Mouse (Mus musculus): ENCODE results near the gene Mcoln1. TPM values are rescaled to one million over a fixed set of nuclear protein-coding genes. Genes with fewer than 3 reads are reported as not detected.

Gene Mcoln1
- polyA plus RNA-seq, 1 experiment from 2014 or later = 39.9 TPM

DNA sequence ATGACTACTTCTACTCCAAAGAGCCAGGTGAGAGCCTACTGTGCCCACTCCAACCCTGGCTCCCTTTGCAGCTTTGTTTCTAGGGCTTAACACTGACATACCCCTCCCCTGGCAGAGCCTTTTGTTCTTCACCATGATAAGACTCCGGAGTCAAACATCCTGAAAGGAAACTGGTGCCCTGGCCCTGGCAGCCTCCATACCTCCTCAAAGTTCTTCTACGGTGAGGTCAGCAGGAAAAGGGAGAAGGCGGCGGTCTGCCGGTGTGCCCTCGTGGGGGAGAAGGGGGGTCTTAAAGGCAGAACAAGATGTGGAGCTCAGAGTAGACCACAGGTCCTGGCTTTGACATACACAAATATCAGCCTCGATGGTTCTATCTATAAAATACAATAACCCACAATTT is 16.7 kb upstream of the Mcoln1 start:
- ATAC-seq (ENCODE audit: insufficient read depth) = no peak
- Histone ChIP-seq H3K4me3 (ENCODE audit: low read depth, low read length) (no peak overlapping the region), H3K4me1 (ENCODE audit: insufficient read depth) (no peaks in the 10 kb centered on the region), H3K27me3 (ENCODE audit: insufficient read depth, low read length) (no peaks in the 10 kb centered on the region), H3K27ac (ENCODE audit: low read depth) (no peak overlapping the region), H3K9ac (no peak overlapping the region), H3K4me2 (no peak overlapping the region), H3K9me3 (ENCODE audit: low read depth, low read length) (no peaks in the 10 kb centered on the region), H3K36me3 (ENCODE audit: insufficient read depth) (no peaks in the 10 kb centered on the region)
- TF ChIP-seq CTCF (IDR thresholded peaks at IDR 0.05; ENCODE audit: low read depth) = no peak
- WGBS = 75% methylated on average over 7 of the region's 7 CpGs
- DNase-seq = peak; percentile 12

- Histone ChIP-seq H3K4me1 (ENCODE audit: insufficient read depth) (no peaks in the 10 kb centered on the region), H3K4me2 (no peak overlapping the region), H3K27me3 (ENCODE audit: insufficient read depth, low read length) (no peaks in the 10 kb centered on the region), H3K4me3 (ENCODE audit: low read depth, low read length) (no peak overlapping the region), H3K9me3 (ENCODE audit: low read depth, low read length) (no peaks in the 10 kb centered on the region), H3K36me3 (ENCODE audit: insufficient read depth) (no peaks in the 10 kb centered on the region), H3K27ac (ENCODE audit: low read depth) (no peak overlapping the region), H3K9ac (no peak overlapping the region)
- WGBS = 29% methylated on average over 5 of the region's 5 CpGs
- DNase-seq = no peak
- TF ChIP-seq CTCF (IDR thresholded peaks at IDR 0.05; ENCODE audit: low read depth) = no peak
- ATAC-seq (ENCODE audit: insufficient read depth) = no peak
Observed at GRCm38 (mm10) chr8:3485192-3485591, 15.1 kb upstream of the Mcoln1 start.

GRCm38 (mm10) chr8:3492901-3493844 is 7.1 kb upstream of the Mcoln1 start, which contains the start of gene Zfp358:
Zfp358 (plus strand) TSS chr8:3493138.
- DNase-seq = peak; percentile 89
- WGBS = under 1% methylated on average over 55 of the region's 64 CpGs

GRCm38 (mm10) chr8:3493845-3494208 is 6.4 kb upstream of the Mcoln1 start:
- ATAC-seq (ENCODE audit: insufficient read depth) (peak; percentile 4; the same call in 1 of the 2 replicates), DNase-seq (peak; percentile 17)
- Histone ChIP-seq H3K9me3 (ENCODE audit: low read depth, low read length) (no peaks in the 10 kb centered on the region; the same call in 1 of the 2 replicates), H3K4me2 (peak overlapping the region; percentile 85), H3K27me3 (ENCODE audit: insufficient read depth, low read length) (no peaks in the 10 kb centered on the region), H3K4me3 (ENCODE audit: low read depth, low read length) (peak overlapping the region; percentile 91), H3K9ac (peak overlapping the region; percentile 97), H3K27ac (ENCODE audit: low read depth) (peak overlapping the region; percentile 87; the same call in 1 of the 2 replicates), H3K4me1 (ENCODE audit: insufficient read depth) (peaks cover 2% of the 10 kb centered on the region; the same call in 1 of the 2 replicates), H3K36me3 (ENCODE audit: insufficient read depth) (peaks cover 33% of the 10 kb centered on the region)
- 33% methylated on average over 6 of the region's 6 CpGs for WGBS
- no peak for TF ChIP-seq CTCF (IDR thresholded peaks at IDR 0.05; ENCODE audit: low read depth)

More at GRCm38 (mm10) chr8:3492901-3493844, 7.1 kb upstream of the Mcoln1 start, which contains the start of gene Zfp358:
- ATAC-seq (ENCODE audit: insufficient read depth) = peak; percentile 95
- peak within 1 kb of the TSS; percentile 85 for H3K4me2 ChIP-seq
- H3K36me3 ChIP-seq (ENCODE audit: insufficient read depth) = peaks cover 33% of the 10 kb centered on the region
- no peaks in the 10 kb centered on the region; the same call in 1 of the 2 replicates for H3K9me3 ChIP-seq (ENCODE audit: low read depth, low read length)
- peak within 1 kb of the TSS; percentile 97 for H3K9ac ChIP-seq
- H3K27me3 ChIP-seq (ENCODE audit: insufficient read depth, low read length) = no peaks in the 10 kb centered on the region
- H3K27ac ChIP-seq (ENCODE audit: low read depth) = peak within 1 kb of the TSS; percentile 87
- H3K4me1 ChIP-seq (ENCODE audit: insufficient read depth) = peaks cover 2% of the 10 kb centered on the region; the same call in 1 of the 2 replicates
- H3K4me3 ChIP-seq (ENCODE audit: low read depth, low read length) = peak within 1 kb of the TSS; percentile 91
- no peak for TF ChIP-seq CTCF (IDR thresholded peaks at IDR 0.05; ENCODE audit: low read depth)

DNA sequence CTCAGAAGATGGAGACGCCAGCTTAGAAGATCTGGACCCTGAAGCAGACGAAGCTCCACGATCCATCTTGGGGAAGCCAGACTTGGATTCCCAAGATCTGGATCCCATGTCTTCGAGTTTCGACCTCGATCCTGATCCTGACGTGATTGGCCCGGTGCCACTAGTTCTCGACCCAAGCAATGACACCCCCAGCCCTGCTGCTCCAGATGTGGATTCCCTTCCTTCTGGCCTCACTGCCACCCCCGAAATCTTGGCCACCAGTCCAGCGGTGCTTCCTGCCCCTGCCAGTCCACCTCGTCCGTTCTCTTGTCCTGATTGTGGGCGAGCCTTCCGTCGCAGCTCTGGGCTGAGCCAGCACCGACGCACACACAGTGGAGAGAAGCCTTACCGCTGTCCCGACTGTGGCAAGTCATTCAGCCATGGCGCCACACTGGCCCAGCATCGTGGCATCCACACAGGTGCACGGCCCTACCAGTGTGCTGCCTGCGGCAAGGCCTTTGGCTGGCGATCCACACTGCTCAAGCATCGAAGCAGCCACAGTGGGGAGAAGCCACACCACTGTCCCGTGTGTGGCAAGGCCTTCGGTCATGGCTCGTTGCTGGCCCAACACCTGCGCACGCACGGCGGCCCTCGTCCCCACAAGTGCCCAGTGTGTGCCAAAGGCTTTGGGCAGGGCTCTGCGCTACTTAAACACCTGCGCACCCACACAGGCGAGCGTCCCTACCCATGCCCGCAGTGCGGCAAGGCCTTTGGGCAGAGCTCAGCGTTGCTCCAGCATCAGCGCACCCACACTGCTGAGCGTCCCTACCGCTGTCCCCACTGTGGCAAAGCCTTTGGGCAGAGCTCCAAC is 4.5 kb upstream of the Mcoln1 start:
- Histone ChIP-seq H3K36me3 (ENCODE audit: insufficient read depth) (peaks cover 33% of the 10 kb centered on the region), H3K4me1 (ENCODE audit: insufficient read depth) (peaks cover 3% of the 10 kb centered on the region; the same call in 1 of the 2 replicates), H3K9ac (no peak overlapping the region), H3K27me3 (ENCODE audit: insufficient read depth, low read length) (no peaks in the 10 kb centered on the region), H3K9me3 (ENCODE audit: low read depth, low read length) (no peaks in the 10 kb centered on the region; the same call in 1 of the 2 replicates), H3K4me3 (ENCODE audit: low read depth, low read length) (no peak overlapping the region), H3K4me2 (no peak overlapping the region), H3K27ac (ENCODE audit: low read depth) (no peak overlapping the region)
- WGBS = 93% methylated on average over 44 of the region's 44 CpGs
- no peak for DNase-seq
- no peak for ATAC-seq (ENCODE audit: insufficient read depth)
- TF ChIP-seq CTCF (IDR thresholded peaks at IDR 0.05; ENCODE audit: low read depth) = no peak

DNA sequence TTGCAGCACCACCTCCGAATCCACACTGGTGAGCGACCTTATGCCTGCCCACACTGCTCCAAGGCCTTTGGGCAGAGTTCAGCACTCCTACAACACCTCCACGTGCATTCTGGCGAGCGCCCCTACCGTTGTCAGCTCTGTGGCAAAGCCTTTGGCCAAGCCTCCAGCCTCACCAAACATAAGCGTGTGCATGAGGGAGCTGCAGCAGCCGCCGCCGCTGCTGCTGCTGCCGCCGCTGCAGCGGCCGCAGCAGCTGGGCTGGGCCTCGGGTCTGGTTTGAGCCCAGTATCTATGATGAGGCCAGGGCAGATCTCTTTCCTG is 3.9 kb upstream of the Mcoln1 start:
- Histone ChIP-seq H3K27me3 (ENCODE audit: insufficient read depth, low read length) (no peaks in the 10 kb centered on the region), H3K4me3 (ENCODE audit: low read depth, low read length) (no peak overlapping the region), H3K27ac (ENCODE audit: low read depth) (no peak overlapping the region), H3K4me1 (ENCODE audit: insufficient read depth) (peaks cover 9% of the 10 kb centered on the region), H3K36me3 (ENCODE audit: insufficient read depth) (peaks cover 33% of the 10 kb centered on the region), H3K9ac (no peak overlapping the region), H3K4me2 (no peak overlapping the region), H3K9me3 (ENCODE audit: low read depth, low read length) (no peaks in the 10 kb centered on the region; the same call in 1 of the 2 replicates)
- WGBS = 89% methylated on average over 15 of the region's 15 CpGs
- TF ChIP-seq CTCF (IDR thresholded peaks at IDR 0.05; ENCODE audit: low read depth) = no peak
- ATAC-seq (ENCODE audit: insufficient read depth) = no peak
- DNase-seq = no peak

Measured in lung, embryonic 14.5 days (tissue).